Mouse (Mus musculus) heart, embryonic 14.5 days (tissue): ENCODE data around the gene Ppt2. TPM values are rescaled to one million over a fixed set of nuclear protein-coding genes. Genes with fewer than 3 reads are reported as not detected.
A peak's percentile ranks its signal among the peaks of the same experiment; 100 is the strongest.

Experiments used
- ATAC-seq: fragments of 200-750 bp; cut with Nextera tagmentation; 2 replicates; pipeline ENCODE4 v1.8.0; 2017; ENCODE audit warnings: low read depth, moderate TSS enrichment; ENCODE audit not compliant: insufficient number of reproducible peaks, insufficient read depth, low FRiP score
- H3K27ac ChIP-seq, 2 experiments: fragments of 200-500 bp in 1 of 2; fragments of 300-500 bp in 1 of 2; sonication (generic) in 1 of 2; replicated peaks in 1 of 2; 2 replicates each; pipeline ENCODE4 v1.5.1; 2012 to 2014; ENCODE audit warnings: low read depth in 2 of 2, low read length in 2 of 2, control low read depth in 1 of 2, mild to moderate bottlenecking in 1 of 2, mixed read lengths in 1 of 2; ENCODE audit not compliant: control insufficient read depth in 1 of 2, insufficient read depth in 1 of 2
- H3K27me3 ChIP-seq: fragments of 300-500 bp; sonication (generic); 2 replicates; pipeline ENCODE4 v1.6.1; 2014; ENCODE audit warnings: mild to moderate bottlenecking, low read length, control low read depth; ENCODE audit not compliant: control insufficient read depth, insufficient read depth
- H3K36me3 ChIP-seq: fragments of 300-500 bp; sonication (generic); 2 replicates; pipeline ENCODE4 v1.6.1; 2014; ENCODE audit warnings: mild to moderate bottlenecking, control low read depth, low read length, mixed read lengths; ENCODE audit not compliant: control insufficient read depth, insufficient read depth
- H3K4me1 ChIP-seq, 2 experiments: fragments of 200-500 bp in 1 of 2; fragments of 300-500 bp in 1 of 2; sonication (generic) in 1 of 2; 2 replicates each; pipeline ENCODE4 v1.6.1; 2012 to 2014; ENCODE audit warnings: low read length in 2 of 2, control low read depth in 1 of 2, mixed read lengths in 1 of 2; ENCODE audit not compliant: control insufficient read depth in 2 of 2, insufficient read depth in 2 of 2
- H3K4me2 ChIP-seq: fragments of 300-500 bp; sonication (generic); 2 replicates; pipeline ENCODE4 v1.6.1; 2014; ENCODE audit warnings: mild to moderate bottlenecking, low read length
- H3K4me3 ChIP-seq, 2 experiments: fragments of 200-500 bp in 1 of 2; fragments of 300-500 bp in 1 of 2; sonication (generic) in 1 of 2; 2 replicates each; pipeline ENCODE4 v1.5.1; 2012 to 2014; ENCODE audit warnings: low read length in 2 of 2, mild to moderate bottlenecking in 2 of 2, control low read depth in 1 of 2, low read depth in 1 of 2, moderate library complexity in 1 of 2; ENCODE audit not compliant: control insufficient read depth in 1 of 2, insufficient read depth in 1 of 2
- H3K9ac ChIP-seq: fragments of 300-500 bp; sonication (generic); 2 replicates; pipeline ENCODE4 v1.6.1; 2014; ENCODE audit warnings: mild to moderate bottlenecking, low read length
- H3K9me3 ChIP-seq: fragments of 300-500 bp; sonication (generic); 2 replicates; pipeline ENCODE4 v1.6.1; 2016; ENCODE audit warnings: low read length, control low read depth; ENCODE audit not compliant: control insufficient read depth
- WGBS: fragments of 180-500 bp; shearing (Covaris S2); extraction: QIAGEN DNeasy Blood & Tissue Kit; methylation state at CpG from one replicate; pipeline ENCODE4 v1.1.7; 2014; 5-methylcytosine and 5-hydroxymethylcytosine counted together
- polyA plus RNA-seq: library from polyadenylated mRNA; unstranded; fragments of >200 nt; fragmentation: Nextera tagmentation; extraction: Ambion mirVana; gene quantifications from 2 replicates; pipeline ENCODE4 v1.2.1, GENCODE M21; 2014

The Ppt2 gene
- polyA plus RNA-seq, 1 experiment from 2014 or later: 33.3 TPM

DNA sequence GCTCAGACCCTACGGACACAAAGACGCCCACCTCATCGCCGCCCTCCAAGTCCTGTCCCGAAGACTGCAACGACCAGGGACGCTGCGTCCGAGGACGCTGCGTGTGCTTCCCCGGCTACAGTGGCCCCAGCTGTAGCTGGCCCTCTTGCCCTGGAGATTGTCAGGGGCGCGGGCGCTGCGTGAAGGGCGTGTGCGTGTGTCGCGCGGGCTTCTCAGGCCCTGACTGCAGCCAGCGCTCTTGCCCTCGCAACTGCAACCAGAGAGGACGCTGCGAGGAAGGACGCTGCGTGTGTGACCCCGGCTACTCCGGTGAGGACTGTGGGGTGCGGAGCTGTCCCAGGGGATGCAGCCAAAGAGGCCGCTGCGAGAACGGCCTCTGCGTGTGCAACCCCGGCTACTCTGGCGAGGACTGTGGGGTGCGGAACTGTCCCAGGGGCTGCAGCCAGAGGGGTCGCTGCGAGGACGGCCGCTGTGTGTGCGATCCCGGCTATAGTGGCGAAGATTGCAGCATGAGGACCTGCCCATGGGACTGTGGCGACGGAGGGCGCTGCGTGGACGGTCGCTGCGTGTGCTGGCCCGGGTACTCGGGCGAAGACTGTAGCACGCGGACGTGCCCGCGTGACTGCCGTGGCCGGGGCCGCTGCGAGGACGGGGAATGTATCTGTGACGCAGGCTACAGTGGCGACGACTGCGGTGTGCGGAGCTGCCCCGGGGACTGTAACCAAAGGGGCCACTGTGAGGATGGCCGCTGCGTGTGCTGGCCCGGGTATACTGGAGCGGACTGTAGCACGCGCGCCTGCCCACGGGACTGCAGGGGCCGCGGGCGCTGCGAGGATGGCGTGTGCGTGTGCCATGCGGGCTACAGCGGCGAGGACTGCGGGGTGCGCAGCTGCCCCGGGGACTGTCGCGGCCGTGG, 43.1 kb upstream of the Ppt2 start:
- 0 out of 2 replicates have a peak, but pooled peaks have one; percentile 22 for ATAC-seq
- H3K4me3 ChIP-seq: peak overlapping the region; percentile 26 to 34
- no peaks in the 10 kb centered on the region for H3K9me3 ChIP-seq
- no peak overlapping the region for H3K27ac ChIP-seq
- H3K4me1 ChIP-seq: peaks cover 15 to 32% of the 10 kb centered on the region in 2 experiments
- H3K27me3 ChIP-seq: peaks cover 48% of the 10 kb centered on the region
- peak overlapping the region; percentile 63 for H3K4me2 ChIP-seq
- no peaks in the 10 kb centered on the region for H3K36me3 ChIP-seq
- WGBS: 11% methylated on average over 93 of the region's 93 CpGs
- peak overlapping the region; percentile 41; the same call in 1 of the 2 replicates for H3K9ac ChIP-seq

DNA sequence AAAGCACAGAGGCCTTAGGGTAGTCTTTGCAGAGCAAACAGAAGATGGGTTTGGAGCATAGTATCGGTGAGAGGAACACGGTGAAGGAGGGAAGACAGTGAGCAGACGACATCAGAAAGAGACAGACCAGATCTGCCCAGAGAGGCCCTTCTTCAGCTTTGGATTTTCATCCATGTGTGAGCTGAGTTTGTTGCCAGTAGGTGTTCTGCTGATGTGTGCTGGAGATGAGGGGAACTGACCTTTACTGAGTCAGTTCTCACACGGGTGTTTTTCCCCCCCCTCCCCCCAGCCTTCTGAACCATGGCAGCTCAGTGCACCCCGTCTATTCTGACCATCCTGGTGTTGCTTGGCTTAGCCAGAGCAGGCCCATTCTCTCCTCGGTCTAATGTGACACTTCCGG, 41.9 kb upstream of the Ppt2 start, which contains the start of gene Tnxb:
Gene Tnxb (plus strand): TSS at position 301 of the 400 bp plus-strand sequence.
- Histone ChIP-seq H3K9ac (peak within 1 kb of the TSS; percentile 41; the same call in 1 of the 2 replicates), H3K27ac (no peak within 1 kb of the TSS), H3K27me3 (peaks cover 48% of the 10 kb centered on the region), H3K4me2 (peak within 1 kb of the TSS; percentile 63), H3K36me3 (no peaks in the 10 kb centered on the region), H3K4me1 (peaks cover 5 to 23% of the 10 kb centered on the region in 2 experiments), H3K4me3 (peak within 1 kb of the TSS; percentile 26 to 34; a peak in 3 of 4 replicates), H3K9me3 (no peaks in the 10 kb centered on the region)
- WGBS: 68% methylated on average over 7 of the region's 7 CpGs
- no peak for ATAC-seq

- H3K4me1 ChIP-seq: peaks cover 9% of the 10 kb centered on the region in 2 experiments
- WGBS: 50% methylated on average over 7 of the region's 7 CpGs
- H3K4me2 ChIP-seq: no peak overlapping the region
- no peaks in the 10 kb centered on the region for H3K9me3 ChIP-seq
- H3K9ac ChIP-seq: no peak overlapping the region
- no peak overlapping the region for H3K27ac ChIP-seq
- no peaks in the 10 kb centered on the region for H3K36me3 ChIP-seq
- H3K4me3 ChIP-seq: no peak overlapping the region
- no peak for ATAC-seq
- H3K27me3 ChIP-seq: peaks cover 12% of the 10 kb centered on the region
Measured at GRCm38 (mm10) chr17:34664472-34664871, 36.2 kb upstream of the Ppt2 start.

- H3K27me3 ChIP-seq: peaks cover 21% of the 10 kb centered on the region
- no peaks in the 10 kb centered on the region for H3K9me3 ChIP-seq
- ATAC-seq: no peak
- H3K4me1 ChIP-seq: peaks cover 13 to 14% of the 10 kb centered on the region in 2 experiments
- H3K9ac ChIP-seq: no peak overlapping the region
- H3K4me3 ChIP-seq: no peak overlapping the region
- no peak overlapping the region for H3K4me2 ChIP-seq
- 34% methylated on average over 1 of the region's 1 CpGs for WGBS
- no peak overlapping the region for H3K27ac ChIP-seq
- H3K36me3 ChIP-seq: no peaks in the 10 kb centered on the region
Measured at GRCm38 (mm10) chr17:34663558-34663957, 35.2 kb upstream of the Ppt2 start.

DNA sequence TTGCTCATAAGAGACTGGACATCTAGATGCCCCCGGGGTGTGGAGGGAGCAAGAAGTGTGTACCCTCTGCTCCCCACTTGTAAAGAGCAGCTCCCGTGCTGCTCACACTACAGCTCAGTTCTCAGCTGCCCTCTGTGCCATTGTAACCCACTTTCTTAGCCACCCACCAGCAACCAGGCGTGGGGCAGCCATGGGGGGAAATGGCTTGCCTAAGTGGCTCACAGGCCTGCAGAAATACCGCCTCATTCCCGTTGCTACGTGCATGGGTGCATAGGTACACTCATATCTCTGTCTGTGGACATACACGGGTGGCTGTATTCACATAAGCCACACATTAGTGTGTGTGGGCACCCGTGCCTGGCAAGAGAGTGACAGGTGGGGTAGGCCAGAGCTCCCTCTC, 34.7 kb upstream of the Ppt2 start:
- Histone ChIP-seq H3K9me3 (no peaks in the 10 kb centered on the region), H3K36me3 (no peaks in the 10 kb centered on the region), H3K27ac (no peak overlapping the region), H3K9ac (no peak overlapping the region), H3K27me3 (peaks cover 21% of the 10 kb centered on the region), H3K4me1 (peaks cover 13 to 14% of the 10 kb centered on the region in 2 experiments), H3K4me3 (no peak overlapping the region), H3K4me2 (no peak overlapping the region)
- 78% methylated on average over 8 of the region's 8 CpGs for WGBS
- no peak for ATAC-seq

- Histone ChIP-seq H3K9me3 (no peaks in the 10 kb centered on the region), H3K27me3 (peaks cover 20% of the 10 kb centered on the region), H3K4me1 (peaks cover 13 to 14% of the 10 kb centered on the region in 2 experiments), H3K4me2 (no peak overlapping the region), H3K9ac (no peak overlapping the region), H3K36me3 (no peaks in the 10 kb centered on the region), H3K27ac (no peak overlapping the region), H3K4me3 (no peak overlapping the region)
- no peak for ATAC-seq
- 58% methylated on average over 1 of the region's 1 CpGs for WGBS
Measured at GRCm38 (mm10) chr17:34662468-34662867, 34.2 kb upstream of the Ppt2 start.

DNA sequence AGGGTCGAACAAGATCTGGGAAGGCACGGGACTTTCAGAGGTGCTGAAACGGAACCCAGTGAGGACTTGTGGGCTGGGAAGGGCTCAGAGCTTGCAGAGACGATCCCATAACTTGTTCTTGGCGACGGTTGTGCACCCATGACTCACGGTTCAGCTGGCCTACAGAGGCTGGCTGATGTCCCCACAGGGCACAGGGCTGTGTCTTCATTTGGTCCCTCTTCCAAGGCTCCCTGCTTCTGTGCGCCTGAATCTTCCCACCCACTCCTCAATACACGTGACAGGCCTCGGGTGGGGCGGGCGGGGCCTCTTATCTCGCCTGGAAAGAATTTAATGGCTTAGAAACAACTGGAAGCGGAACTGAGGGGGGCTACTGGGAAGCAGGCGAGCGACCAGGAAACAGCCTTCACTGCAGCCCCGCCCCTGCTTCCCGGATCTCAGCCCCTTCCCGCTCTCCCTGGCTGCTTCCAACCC, 32.8 kb upstream of the Ppt2 start:
- Histone ChIP-seq H3K9me3 (no peaks in the 10 kb centered on the region), H3K4me2 (peak overlapping the region; percentile 48), H3K9ac (peak overlapping the region; percentile 45; the same call in 1 of the 2 replicates), H3K27ac (peak overlapping the region in 1 of 2 experiments; percentile 20; a peak in 1 of 4 replicates), H3K4me3 (peak overlapping the region; percentile 0 to 19), H3K27me3 (peaks cover 17% of the 10 kb centered on the region), H3K36me3 (no peaks in the 10 kb centered on the region), H3K4me1 (peaks cover 16 to 18% of the 10 kb centered on the region in 2 experiments)
- no peak for ATAC-seq
- 3% methylated on average over 19 of the region's 19 CpGs for WGBS
